Mouse (Mus musculus) left cerebral cortex, postnatal 25 days (tissue): ENCODE data around the gene Sort1. TPM values are rescaled to one million over a fixed set of nuclear protein-coding genes. Genes with fewer than 3 reads are reported as not detected.
A peak's percentile ranks its signal among the peaks of the same experiment; 100 is the strongest.

Experiments used
- DNase-seq, 2 experiments: peaks; one replicate each; pipeline ENCODE4 v3.0.0; 2022; ENCODE audit warnings: low spot score in 2 of 2, mixed read lengths in 1 of 2
- intact Hi-C: fragments of 180-260 bp; cut with DNase I; formaldehyde crosslinking; loops from one replicate; pipeline ENCODE4 v1.15.1; 2025
- total RNA-seq, 2 experiments: library from RNA; stranded (reverse); gene quantifications; 2 replicates each; pipeline ENCODE4 v1.2.3; 2021

Sort1 gene
- total RNA-seq, 2 experiments from 2014 or later = 293 to 302 TPM

GRCm38 (mm10) chr3:108406306-108406885, 122.5 kb downstream of the Sort1 start:
- DNase-seq = peak; percentile 63 to 76
- intact Hi-C loops = loop anchor here (5.0 kb wide), 1 partner anchor 146 kb away; no protein-coding TSS in a partner anchor

GRCm38 (mm10) chr3:108408517-108409008, 124.7 kb downstream of the Sort1 start:
- no peak for DNase-seq
- intact Hi-C loops = loop anchor here (5.0 kb wide), 1 partner anchor 144 kb away; no protein-coding TSS in a partner anchor

GRCm38 (mm10) chr3:108409656-108410358, 125.9 kb downstream of the Sort1 start:
- intact Hi-C loops = loop anchor here (5.0 kb wide), 1 partner anchor 142 kb away; no protein-coding TSS in a partner anchor
- no peak for DNase-seq

- intact Hi-C loops = no loop called here
- no peak for DNase-seq
Observed at GRCm38 (mm10) chr3:108410359-108410714, 126.5 kb downstream of the Sort1 start.

Other genes starting within 250 kb of the Sort1 start
- gene Gstm4, start 239.2 kb upstream of the Sort1 start, total RNA-seq = 10 to 100 TPM in 1 of 2 experiments, 1 to 10 TPM in 1; 9.1 to 10.7 TPM
- 10 to 100 TPM; 48.1 to 50.3 TPM for gene Ampd2, start 197.4 kb upstream of the Sort1 start, total RNA-seq
- not detected for gene Gnat2, start 191.3 kb upstream of the Sort1 start, total RNA-seq
- 10 to 100 TPM; 25.6 to 27.7 TPM for gene Gnai3, start 137.9 kb upstream of the Sort1 start, total RNA-seq
- 10 to 100 TPM; 18.1 to 19.4 TPM for gene Gpr61, start 129.2 kb upstream of the Sort1 start, total RNA-seq
- 10 to 100 TPM; 68.7 to 72.9 TPM for gene Amigo1, start 97.7 kb upstream of the Sort1 start, total RNA-seq
- gene Cyb561d1, start 82.9 kb upstream of the Sort1 start, total RNA-seq = 10 to 100 TPM; 17.4 to 17.9 TPM
- gene Atxn7l2, start 73.1 kb upstream of the Sort1 start, total RNA-seq = 10 to 100 TPM; 24.0 to 24.2 TPM
- 1 to 10 TPM; 1.3 to 1.9 TPM for gene Sypl2, start 57.4 kb upstream of the Sort1 start, total RNA-seq
- 10 to 100 TPM; 73.8 to 88.5 TPM for gene Psma5, start 27.2 kb upstream of the Sort1 start, total RNA-seq
- gene Mybphl, start 80.8 kb downstream of the Sort1 start, total RNA-seq = under 1 TPM; 0.25 to 0.85 TPM
- 10 to 100 TPM; 12.9 to 18.6 TPM for gene Psrc1, start 99.8 kb downstream of the Sort1 start, total RNA-seq
- gene Celsr2, start 131.5 kb downstream of the Sort1 start, total RNA-seq = 100 to 1,000 TPM; 160 to 168 TPM
- 100 to 1,000 TPM; 207 to 212 TPM for gene Sars, start 161.1 kb downstream of the Sort1 start, total RNA-seq